Mouse (Mus musculus): ENCODE measurements at regions not wholly inside any gene's neighbourhood (a gene's known extent, or its start where the extent isn't known, plus 50 kb on each side); places are given as distances from the start of the nearest gene placed in this dataset.
A peak's percentile ranks its signal among the peaks of the same experiment; 100 is the strongest.

DNA sequence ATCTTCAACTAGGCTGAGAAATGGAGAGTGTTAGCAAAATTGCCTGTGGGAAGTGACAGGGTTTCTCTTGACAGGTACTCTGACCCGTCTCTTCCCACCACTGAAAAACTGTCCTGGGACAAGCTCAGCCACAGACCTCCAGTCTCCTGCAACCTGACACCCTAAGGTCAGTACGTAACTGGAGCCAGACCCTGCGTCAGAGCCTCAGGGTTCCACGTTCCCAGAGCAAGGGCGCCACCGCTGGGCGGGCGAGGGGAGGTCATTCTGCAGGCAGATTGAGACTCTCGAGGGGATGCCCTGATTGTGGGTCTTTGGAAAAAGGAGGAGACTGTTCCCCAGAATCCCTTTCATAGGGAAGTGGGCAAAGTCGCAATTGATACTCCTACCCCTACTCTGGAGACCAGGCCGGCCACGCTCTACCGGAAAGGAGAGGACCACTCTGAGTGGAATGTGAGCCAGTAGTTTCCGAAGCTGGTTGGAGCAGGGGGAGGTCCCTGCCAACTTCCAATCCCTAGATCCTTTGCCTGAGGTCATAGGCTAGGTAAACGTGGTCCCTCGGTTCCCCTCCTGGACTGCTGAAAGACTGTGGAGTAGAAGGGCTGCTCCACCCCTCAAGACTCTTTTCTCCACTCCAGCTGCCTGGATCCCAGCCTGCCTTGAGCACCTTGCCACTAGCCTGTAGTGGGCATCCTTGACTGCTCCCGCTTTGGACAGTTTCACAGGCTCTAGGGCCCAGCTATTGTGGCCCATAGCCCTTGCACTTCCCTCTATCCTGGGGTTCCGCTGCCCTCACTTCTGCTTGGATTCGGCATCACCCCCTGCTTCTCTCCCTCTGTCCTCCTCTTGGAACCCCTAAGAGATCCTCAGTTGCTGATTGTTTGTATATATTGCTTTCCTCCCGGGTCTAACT is 61.0 kb upstream of the Lpcat1 start:
- peak; percentile 18 for DNase-seq (ENCODE audit: low spot score)

DNA sequence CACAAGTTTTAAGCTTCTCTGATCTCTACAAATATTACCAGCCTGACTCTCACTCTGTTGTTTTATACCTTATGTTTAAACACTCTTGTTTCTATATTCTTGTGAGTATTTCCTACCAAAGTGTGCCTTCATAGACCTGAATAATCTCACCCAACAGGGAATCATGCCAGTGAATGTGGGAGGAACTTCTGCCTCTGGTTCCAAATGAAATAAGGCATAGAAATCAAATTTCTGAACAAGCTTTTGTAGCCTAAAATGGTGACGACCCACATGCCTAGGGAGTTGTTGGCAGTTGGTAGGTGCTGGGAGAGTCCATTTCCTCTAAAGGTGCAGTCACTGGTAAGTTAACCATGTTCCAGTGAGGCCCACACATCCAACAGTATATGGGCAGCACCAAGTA is 66.1 kb upstream of the Lpcat1 start:
- DNase-seq (ENCODE audit: low spot score): no peak

DNA sequence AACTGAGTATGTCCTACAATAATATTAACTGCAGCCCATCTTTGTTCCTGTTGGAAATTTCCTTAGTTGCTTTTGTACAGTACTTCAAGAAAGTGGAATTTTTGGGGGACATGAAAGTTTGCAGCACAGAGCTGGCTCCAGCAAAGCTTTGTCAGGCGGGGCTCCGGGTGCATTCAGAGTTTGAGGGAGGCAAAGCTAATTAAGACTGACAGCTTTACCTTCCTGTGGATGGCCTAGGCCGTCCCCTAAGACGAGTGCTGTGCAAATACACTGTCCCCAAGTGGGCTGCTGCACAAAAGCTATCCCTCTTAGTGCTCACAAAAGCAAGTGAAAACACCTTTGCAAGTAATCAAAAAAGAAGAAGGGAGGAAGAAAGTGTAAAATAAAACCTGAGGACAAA is 68.7 kb upstream of the Ndufs6 start:
- DNase-seq (ENCODE audit: low spot score): no peak

DNA sequence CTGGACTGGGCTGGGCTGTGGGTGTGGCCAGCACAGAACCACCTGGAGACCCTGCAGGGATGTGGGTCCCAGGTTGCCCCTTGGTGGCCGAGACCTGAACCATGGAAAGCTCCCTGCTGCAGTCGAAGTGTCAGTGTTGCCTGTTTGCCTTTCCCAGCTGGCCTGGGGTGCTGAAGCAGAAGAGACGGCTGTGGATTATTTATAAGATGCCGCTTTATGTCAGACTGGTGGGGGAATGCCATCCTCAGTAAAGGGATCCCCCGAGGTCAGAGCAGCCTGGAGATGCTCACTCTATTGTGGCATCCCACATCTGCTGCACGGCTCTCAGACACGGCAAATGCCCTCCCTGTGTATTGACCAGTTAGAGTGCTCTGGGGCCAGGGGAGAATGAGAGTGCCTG is 67.5 kb upstream of the Ndufs6 start:
- DNase-seq (ENCODE audit: low spot score): no peak

DNA sequence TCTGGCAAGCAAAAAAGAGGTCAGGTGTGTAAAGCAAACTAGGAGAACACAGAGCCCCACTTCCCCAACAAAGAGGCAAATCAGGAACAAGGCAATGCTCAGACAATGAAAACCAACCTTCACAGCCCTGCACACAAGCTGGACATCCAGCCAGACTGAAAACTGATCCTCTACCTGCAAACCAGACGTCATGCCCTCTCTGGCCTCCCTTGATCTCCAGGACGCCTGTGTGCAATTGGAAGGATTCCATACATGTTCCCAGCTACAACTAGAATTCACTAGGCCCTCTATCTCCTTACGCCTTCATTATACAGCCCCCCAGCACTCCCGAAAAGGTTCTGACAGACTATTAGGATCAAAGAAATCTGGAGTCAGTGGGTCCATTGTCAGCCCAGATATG is 60.7 kb upstream of the Ndufs6 start:
- no peak for DNase-seq (ENCODE audit: low spot score)

DNA sequence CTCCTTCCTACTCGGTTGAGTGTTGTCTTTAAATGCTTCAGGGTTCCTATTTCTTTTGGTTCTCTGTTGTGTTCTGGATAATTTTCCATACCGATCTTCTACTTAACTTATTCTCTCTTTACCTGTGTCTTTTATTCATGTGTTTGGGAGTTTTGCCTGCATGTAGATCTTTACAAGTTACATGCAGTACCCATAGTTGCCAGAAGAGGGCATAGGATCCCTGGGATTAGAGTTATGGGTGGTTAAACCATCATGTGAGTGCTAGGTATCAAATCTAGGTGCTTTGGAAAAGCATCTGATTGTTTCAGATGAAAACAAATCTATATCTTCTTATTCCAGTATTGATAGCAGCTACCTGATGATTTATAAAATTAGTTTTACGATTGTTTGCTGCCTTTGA is 55.2 kb upstream of the Ndufs6 start:
- DNase-seq (ENCODE audit: low spot score): no peak
